Mouse (Mus musculus): ENCODE data around the gene Wdr1. TPM values are rescaled to one million over a fixed set of nuclear protein-coding genes. Genes with fewer than 3 reads are reported as not detected.

Gene Wdr1
- polyA plus RNA-seq, 1 experiment = 157 TPM

DNA sequence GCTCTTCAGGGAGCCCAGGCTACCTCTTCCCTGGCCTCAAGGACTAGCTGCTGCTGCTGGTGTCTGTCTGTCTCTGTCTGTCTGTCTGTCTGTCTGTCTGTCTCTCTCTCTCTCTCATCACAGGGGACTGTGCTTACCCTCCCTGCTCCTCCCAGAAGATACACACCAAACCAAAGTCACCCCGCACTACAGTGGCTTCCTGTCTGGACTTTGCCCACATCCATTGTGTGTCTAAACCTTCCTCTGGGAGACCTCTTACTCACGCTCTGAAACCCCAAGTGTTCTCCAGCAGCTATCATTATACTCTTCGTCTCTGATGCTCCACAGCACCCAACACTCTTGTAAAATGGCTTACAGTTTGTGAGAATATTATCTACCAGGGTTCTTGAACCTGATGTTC, 6.6 kb downstream of the Wdr1 start:
- TF ChIP-seq CTCF (IDR thresholded peaks at IDR 0.05; ENCODE audit: borderline replicate concordance, insufficient read depth, low read depth, low read length) (no peak), POLR2A (IDR thresholded peaks at IDR 0.05; ENCODE audit: borderline replicate concordance, insufficient read depth, low read length) (no peak)
- 91% methylated on average over 3 of the region's 3 CpGs for WGBS

DNA sequence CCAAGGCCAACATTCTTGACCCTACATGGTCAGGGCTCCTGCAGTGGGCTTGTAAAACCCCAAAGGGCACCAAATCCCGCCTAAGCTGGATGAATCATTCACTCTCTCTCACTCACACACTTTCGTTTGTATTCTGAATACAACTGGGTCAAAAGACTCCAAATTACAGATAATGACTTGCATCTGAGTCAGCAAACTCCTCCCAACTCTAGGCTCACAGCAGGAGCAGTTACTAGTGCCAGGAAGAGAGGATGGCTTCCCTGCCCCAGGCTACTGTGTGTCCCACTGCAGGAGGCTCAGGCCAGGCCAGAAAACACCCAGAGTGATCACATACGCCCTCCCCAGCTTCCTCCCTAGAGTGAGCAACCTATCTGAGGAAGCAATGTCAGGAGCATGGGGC, 9.1 kb downstream of the Wdr1 start:
- TF ChIP-seq POLR2A (IDR thresholded peaks at IDR 0.05; ENCODE audit: borderline replicate concordance, insufficient read depth, low read length) (no peak), CTCF (IDR thresholded peaks at IDR 0.05; ENCODE audit: borderline replicate concordance, insufficient read depth, low read depth, low read length) (no peak)
- H3K27ac ChIP-seq (ENCODE audit: insufficient read depth, low read length) = no peak overlapping the region
- H3K4me3 ChIP-seq (replicated peaks; ENCODE audit: insufficient read depth, low read depth, low read length) = no peak overlapping the region
- H3K27me3 ChIP-seq (ENCODE audit: control insufficient read depth, insufficient read depth, low read length) = no peaks in the 10 kb centered on the region
- H3K4me1 ChIP-seq (ENCODE audit: control insufficient read depth, insufficient read depth, low read length) = peaks cover 48% of the 10 kb centered on the region
- 21% methylated on average over 3 of the region's 3 CpGs for WGBS
- DNase-seq = peak; percentile 66 to 82

More for the DNA sequence above, 6.6 kb downstream of the Wdr1 start:
- Histone ChIP-seq H3K4me3 (replicated peaks; ENCODE audit: insufficient read depth, low read depth, low read length) (no peak overlapping the region), H3K4me1 (ENCODE audit: control insufficient read depth, insufficient read depth, low read length) (peaks cover 42% of the 10 kb centered on the region), H3K27me3 (ENCODE audit: control insufficient read depth, insufficient read depth, low read length) (no peaks in the 10 kb centered on the region), H3K27ac (ENCODE audit: insufficient read depth, low read length) (no peak overlapping the region)
- no peak for DNase-seq

DNA sequence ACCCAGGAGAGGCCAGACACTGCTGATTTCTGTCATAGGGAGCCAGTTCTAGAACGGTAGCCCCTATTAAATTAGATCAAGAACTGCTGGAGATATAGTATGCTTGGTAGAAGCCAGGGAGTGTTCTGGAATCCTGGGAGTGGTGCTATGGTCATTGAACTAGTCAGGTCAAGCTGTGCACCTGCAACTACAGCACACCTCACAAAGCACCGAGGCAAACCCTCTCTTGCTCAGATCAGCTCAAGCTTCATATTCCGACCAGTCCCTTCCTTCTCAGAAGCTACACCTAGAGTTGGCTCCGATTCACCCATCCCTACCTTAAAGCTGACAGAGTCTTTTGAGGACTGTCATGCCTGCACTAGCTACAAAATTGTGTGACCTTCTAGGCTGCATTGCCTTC, 9.5 kb downstream of the Wdr1 start:
- Histone ChIP-seq H3K4me1 (ENCODE audit: control insufficient read depth, insufficient read depth, low read length) (peaks cover 44% of the 10 kb centered on the region), H3K27ac (ENCODE audit: insufficient read depth, low read length) (no peak overlapping the region), H3K4me3 (replicated peaks; ENCODE audit: insufficient read depth, low read depth, low read length) (no peak overlapping the region), H3K27me3 (ENCODE audit: control insufficient read depth, insufficient read depth, low read length) (no peaks in the 10 kb centered on the region)
- TF ChIP-seq POLR2A (IDR thresholded peaks at IDR 0.05; ENCODE audit: borderline replicate concordance, insufficient read depth, low read length) = no peak
- no peak for TF ChIP-seq CTCF (IDR thresholded peaks at IDR 0.05; ENCODE audit: borderline replicate concordance, insufficient read depth, low read depth, low read length)
- no peak for DNase-seq
- 81% methylated on average over 4 of the region's 4 CpGs for WGBS

DNA sequence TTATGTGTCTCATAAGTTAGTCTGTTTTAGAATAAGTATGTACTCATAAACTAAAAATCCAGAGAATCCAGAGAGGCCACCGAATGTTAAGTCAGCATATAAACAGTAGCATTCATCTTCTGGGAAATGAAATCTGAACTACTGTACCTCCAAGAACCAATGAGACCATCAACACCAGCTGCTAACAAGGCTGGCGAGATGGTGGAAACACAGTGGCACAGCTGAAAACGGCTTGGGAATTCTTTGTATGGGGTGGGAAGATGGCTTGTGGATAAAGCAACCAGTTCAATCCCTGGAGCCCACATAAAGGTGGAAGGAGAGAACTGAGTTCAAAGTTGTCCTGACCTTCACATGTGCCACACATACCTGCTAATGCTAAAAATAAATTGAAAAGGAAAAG, 10.4 kb downstream of the Wdr1 start:
- TF ChIP-seq CTCF (IDR thresholded peaks at IDR 0.05; ENCODE audit: borderline replicate concordance, insufficient read depth, low read depth, low read length) = no peak
- no peak overlapping the region for H3K4me3 ChIP-seq (replicated peaks; ENCODE audit: insufficient read depth, low read depth, low read length)
- no peaks in the 10 kb centered on the region for H3K27me3 ChIP-seq (ENCODE audit: control insufficient read depth, insufficient read depth, low read length)
- 87% methylated on average over 3 of the region's 3 CpGs for WGBS
- no peak for DNase-seq
- H3K27ac ChIP-seq (ENCODE audit: insufficient read depth, low read length) = no peak overlapping the region
- peaks cover 41% of the 10 kb centered on the region for H3K4me1 ChIP-seq (ENCODE audit: control insufficient read depth, insufficient read depth, low read length)

DNA sequence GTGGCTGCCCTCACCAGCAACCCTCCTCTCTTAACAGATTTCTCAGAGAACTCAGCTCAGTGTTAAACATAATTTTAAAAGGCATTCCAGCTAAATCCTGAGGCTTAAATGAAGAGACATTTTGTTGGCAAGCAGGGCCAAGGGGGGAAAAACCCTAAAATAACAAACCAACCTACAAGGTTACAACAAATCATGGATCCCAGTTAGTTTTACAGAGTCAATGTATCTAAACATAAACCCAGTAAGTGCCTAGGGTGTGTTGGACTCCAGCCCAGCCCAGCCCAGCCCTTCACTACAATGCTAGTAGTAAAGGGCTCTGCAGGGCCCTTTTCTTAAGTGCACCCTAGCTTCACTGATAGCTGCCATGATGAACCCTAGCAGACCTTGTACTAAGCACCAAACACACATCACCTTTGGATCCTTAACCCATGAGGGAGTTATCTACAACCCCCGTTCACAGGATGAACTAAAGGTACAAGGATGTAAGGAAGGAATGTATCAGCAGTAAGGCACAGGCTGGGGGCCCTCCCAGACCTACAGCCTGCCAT, 12.7 kb downstream of the Wdr1 start:
- Histone ChIP-seq H3K27ac (ENCODE audit: insufficient read depth, low read length) (no peak overlapping the region), H3K4me1 (ENCODE audit: control insufficient read depth, insufficient read depth, low read length) (peaks cover 38% of the 10 kb centered on the region), H3K27me3 (ENCODE audit: control insufficient read depth, insufficient read depth, low read length) (no peaks in the 10 kb centered on the region), H3K4me3 (replicated peaks; ENCODE audit: insufficient read depth, low read depth, low read length) (no peak overlapping the region)
- no peak for TF ChIP-seq POLR2A (IDR thresholded peaks at IDR 0.05; ENCODE audit: borderline replicate concordance, insufficient read depth, low read length)
- TF ChIP-seq CTCF (IDR thresholded peaks at IDR 0.05; ENCODE audit: borderline replicate concordance, insufficient read depth, low read depth, low read length) = no peak
- WGBS = 94% methylated on average over 1 of the region's 1 CpGs
- no peak for DNase-seq

DNA sequence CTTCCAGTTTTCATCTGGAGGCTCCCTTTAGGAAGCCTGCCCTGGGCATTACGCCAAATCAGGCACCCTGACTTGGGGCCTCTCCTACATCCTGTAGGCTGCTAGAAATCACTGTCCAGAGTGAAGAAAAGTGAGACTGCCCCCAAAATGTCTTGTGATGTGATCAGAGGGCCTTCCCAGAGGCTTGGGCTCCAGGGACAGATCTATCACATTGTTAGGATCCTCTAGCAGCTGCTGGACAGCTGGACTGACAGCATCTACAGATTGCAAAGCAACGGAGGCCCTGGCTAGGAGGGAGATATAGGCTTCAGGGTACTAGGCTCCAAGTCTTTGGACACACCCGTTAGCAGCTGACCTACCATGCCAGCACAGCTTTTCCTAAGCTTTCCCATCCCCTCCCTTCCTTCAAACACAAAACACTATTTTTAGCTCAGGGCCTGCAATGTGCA, 13.5 kb downstream of the Wdr1 start:
- no peak for TF ChIP-seq POLR2A (IDR thresholded peaks at IDR 0.05; ENCODE audit: borderline replicate concordance, insufficient read depth, low read length)
- TF ChIP-seq CTCF (IDR thresholded peaks at IDR 0.05; ENCODE audit: borderline replicate concordance, insufficient read depth, low read depth, low read length) = no peak

DNA sequence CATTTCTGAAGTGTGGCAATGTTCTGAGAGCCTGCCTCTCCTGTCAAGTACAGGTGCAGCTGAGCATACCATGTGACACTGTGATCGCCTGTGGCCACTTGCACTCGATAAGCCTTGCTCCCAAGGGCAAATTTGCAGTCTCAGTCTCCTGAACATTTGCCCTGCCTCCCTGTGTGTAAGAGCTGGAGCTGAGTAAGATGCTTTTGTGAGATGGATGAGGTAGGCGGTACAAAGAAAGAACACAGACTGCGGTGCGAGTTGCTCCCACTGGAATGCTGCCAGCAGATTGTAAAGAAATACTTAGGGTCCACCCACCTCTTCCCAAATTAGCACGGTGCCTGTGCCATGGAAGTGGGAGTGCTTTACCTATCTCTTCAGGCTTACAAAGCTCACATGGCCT, 15.6 kb downstream of the Wdr1 start:
- TF ChIP-seq POLR2A (IDR thresholded peaks at IDR 0.05; ENCODE audit: borderline replicate concordance, insufficient read depth, low read length) = no peak
- Histone ChIP-seq H3K27ac (ENCODE audit: insufficient read depth, low read length) (no peak overlapping the region), H3K4me1 (ENCODE audit: control insufficient read depth, insufficient read depth, low read length) (peaks cover 39% of the 10 kb centered on the region), H3K27me3 (ENCODE audit: control insufficient read depth, insufficient read depth, low read length) (no peaks in the 10 kb centered on the region), H3K4me3 (replicated peaks; ENCODE audit: insufficient read depth, low read depth, low read length) (no peak overlapping the region)
- WGBS = 50% methylated on average over 6 of the region's 6 CpGs
- no peak for DNase-seq

More for the DNA sequence above, 13.5 kb downstream of the Wdr1 start:
- H3K4me1 ChIP-seq (ENCODE audit: control insufficient read depth, insufficient read depth, low read length) = peaks cover 33% of the 10 kb centered on the region
- H3K4me3 ChIP-seq (replicated peaks; ENCODE audit: insufficient read depth, low read depth, low read length) = no peak overlapping the region
- H3K27ac ChIP-seq (ENCODE audit: insufficient read depth, low read length) = no peak overlapping the region
- WGBS = 46% methylated on average over 3 of the region's 3 CpGs
- no peak for DNase-seq
- no peaks in the 10 kb centered on the region for H3K27me3 ChIP-seq (ENCODE audit: control insufficient read depth, insufficient read depth, low read length)

DNA sequence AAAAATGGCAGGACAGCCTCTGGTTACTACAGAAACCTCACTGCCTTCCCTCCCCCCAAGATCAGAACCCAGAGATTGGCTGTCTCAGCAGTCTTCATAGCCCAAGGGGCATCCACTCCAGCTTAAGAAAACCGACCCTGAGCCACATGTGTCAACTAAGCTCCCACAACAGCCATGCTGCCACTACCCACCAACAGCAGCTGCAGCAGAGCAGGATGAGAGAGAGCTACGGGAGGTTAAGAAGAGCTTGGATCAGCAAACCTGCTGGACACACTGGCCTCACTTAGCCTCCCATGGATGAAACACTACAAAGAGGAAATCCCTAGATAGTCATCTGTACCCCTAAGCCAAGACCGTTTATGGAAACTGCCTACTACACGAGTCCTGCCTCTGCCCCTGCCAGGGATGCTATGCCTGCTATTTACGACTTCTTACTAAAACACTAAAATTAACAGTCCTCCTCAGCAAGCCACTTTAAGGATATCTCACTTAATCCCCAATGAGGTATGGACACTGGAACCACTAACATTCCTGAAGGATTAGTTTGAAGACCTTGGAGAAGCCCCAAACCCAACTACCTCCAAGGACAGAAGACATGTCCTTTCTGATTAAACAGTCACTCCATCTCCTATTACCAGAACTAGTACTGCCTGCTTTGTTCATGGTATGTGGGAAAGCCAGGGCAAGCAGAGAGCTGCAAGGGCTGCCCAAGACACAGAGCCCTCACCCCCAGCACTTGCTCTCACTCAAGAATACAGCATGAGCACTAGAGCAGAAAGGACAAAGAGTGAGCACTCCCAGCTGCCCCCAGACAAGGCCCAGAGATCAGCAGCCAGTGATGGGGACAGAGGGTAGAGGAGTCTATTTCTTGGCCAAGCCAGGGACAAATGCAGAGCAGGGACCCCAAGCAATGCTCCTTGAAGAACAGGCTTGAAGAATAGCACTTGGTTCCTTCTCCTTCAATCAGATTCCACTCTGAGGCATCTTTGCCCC, 18.3 kb downstream of the Wdr1 start:
- TF ChIP-seq POLR2A (IDR thresholded peaks at IDR 0.05; ENCODE audit: borderline replicate concordance, insufficient read depth, low read length) (no peak), CTCF (IDR thresholded peaks at IDR 0.05; ENCODE audit: borderline replicate concordance, insufficient read depth, low read depth, low read length) (no peak)
- no peak for DNase-seq
- peaks cover 29% of the 10 kb centered on the region for H3K4me1 ChIP-seq (ENCODE audit: control insufficient read depth, insufficient read depth, low read length)
- peak overlapping the region; percentile 31 for H3K27ac ChIP-seq (ENCODE audit: insufficient read depth, low read length)
- H3K27me3 ChIP-seq (ENCODE audit: control insufficient read depth, insufficient read depth, low read length) = no peaks in the 10 kb centered on the region
- no peak overlapping the region for H3K4me3 ChIP-seq (replicated peaks; ENCODE audit: insufficient read depth, low read depth, low read length)
- 63% methylated on average over 5 of the region's 5 CpGs for WGBS

Data from cerebellum, adult 2 months (tissue).